Mouse (Mus musculus): Measurements from ENCODE around the gene Creb3l4.
A peak's percentile ranks its signal among the peaks of the same experiment; 100 is the strongest.
"Not testable (repeated sequence)": the region's sequence is repeated elsewhere in the genome, so short reads cannot be mapped to it uniquely, and the experiment has no call there.

The Creb3l4 gene

DNA sequence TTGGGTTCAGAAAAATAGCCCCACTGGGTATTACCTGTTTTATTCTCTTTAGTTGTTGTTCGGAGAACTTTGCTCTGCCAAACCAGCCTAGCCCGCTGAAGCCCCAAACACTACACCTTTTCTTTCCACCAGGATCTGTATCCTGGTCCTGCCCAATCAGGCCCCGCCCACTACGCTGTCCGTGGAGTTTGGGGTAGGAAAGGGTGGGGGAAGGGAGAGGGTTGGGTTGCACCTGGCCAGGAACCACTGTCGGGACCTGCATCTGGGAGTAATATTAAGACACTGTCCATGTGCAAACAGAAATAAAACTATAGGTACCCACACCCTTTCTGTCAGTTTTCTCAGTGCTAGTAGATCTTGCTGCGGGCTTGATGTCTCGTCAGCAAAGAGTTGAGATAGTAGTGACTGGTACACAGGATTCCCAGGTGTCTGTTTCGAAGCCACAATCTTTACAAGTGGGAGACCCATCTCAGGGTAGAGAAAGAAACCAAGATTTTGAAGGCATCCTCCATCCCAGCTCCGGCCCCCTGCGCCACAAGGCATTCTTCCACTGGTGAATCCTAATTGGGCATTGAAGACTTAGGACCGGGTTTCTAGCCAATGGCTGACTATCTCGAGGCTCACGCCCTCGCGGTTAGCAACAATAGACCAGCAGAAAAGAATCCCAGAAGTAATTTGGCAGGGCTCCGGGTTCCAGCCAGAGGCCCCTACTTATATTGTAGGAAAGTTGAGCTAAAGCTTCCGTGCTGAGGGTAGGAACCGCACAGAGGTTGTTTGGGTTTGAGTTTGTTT is at the start of gene Creb3l4:
Gene Creb3l4 (minus strand): TSS at position 529 of the 792 bp plus-strand sequence.
- no peak for DNase-seq (ENCODE audit: low spot score in 2 of 2)

DNA sequence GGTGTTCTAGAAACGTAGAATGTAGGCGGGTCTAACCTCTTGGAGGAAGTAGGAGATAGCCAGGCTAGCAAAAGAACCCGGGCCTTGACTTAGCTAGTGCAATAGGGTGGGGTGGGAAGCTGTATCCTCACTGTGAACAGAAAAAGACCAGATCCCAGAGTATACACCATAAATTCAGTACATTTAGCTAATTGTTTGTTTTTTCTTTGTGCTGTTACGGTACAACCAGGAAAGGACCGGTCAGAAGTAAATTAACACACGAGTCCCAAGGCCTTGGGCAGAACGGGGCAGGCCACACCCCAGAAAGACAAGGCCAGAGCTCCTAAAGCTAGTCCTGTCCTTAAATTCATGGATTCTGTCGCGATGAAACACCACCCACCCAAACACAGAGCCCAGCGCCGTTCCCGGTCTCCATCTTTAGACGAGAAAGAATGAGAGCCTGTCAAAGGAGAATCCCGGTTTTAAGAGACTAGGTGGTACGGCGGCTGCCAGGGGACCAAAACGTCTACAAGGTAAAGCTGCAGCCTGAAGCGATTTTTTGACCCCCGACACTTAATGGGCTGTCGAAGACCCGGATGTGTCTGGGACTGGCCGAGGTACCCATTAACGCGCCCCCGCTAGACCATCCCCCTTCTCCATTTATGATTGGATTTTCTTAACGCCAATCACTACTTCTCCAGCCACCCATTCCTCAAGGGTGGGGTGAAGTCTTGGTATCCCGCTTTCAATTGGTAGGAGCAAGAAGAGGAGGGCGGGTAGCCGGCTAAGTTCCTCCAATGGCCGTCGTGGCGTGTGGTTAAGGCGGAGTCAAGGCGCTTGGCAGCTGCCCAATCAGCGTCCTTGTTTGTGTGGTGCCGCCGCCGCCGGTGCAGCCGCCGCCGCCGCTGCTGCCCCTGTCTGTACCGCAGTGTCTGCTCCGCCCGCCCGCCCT is 49.3 kb upstream of the Creb3l4 start, which contains the start of gene Gatad2b:
Gene Gatad2b (plus strand): TSS at position 834 of the 931 bp plus-strand sequence.
- peak; percentile 99 for DNase-seq (ENCODE audit: low spot score in 2 of 2)

DNA sequence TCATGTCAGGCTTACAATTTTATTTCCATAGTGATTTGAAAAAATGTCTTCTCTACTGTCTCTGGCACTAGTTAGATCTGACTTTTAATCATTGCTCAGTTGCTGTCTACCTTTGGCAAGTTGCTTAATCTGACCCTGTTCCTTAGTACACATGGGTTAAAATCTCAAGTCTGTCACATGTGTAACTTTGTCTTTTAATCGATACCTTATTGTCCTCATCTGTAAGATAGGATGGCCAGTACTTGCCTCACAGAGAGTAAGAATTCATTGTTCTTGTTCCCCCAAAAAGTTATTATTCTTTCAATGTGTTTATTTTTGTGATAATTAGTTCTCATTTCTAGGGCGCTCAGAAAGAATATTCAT is 48.7 kb upstream of the Creb3l4 start:
- no peak for DNase-seq (ENCODE audit: low spot score in 2 of 2)

DNA sequence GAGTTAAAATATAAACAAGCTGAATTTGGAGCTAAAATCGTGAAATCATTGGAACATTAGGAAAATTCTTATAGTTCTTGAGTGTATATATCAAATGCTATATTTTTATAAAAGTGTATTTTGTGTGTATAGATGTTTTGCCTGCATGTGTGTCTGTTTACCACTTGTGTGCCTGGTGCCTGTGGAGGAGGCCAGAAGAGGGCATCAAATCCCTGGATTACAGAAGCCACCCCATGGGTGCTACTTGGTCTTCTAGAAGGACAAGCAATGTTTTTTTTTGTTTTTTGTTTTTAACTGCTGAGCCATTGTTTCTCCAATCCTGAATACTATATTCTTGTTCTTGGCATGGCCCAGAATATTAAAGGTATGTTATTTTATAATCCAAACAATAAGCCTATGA is 47.3 kb upstream of the Creb3l4 start:
- no peak for DNase-seq (ENCODE audit: low spot score in 2 of 2)

DNA sequence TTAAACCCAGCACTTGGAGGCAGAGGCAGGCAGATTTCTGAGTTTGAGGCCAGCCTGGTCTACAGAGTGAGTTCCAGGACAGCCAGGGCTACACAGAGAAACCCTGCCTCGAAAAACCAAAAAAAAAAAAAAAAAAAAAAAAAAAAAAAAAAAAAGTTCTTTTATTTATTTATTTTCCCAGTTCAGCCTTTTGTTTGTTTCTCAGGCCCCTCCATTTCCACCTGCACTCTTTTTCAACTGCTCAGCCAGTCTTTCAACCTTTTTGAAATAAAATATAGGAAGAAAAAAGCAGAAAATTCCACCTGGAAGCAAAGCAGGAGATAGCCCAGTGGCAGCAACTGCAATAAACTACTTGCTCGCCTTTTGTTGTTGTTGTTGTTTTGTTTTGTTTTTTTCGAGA is 46.1 kb upstream of the Creb3l4 start:
- DNase-seq (ENCODE audit: low spot score in 2 of 2) = not testable (repeated sequence)

DNA sequence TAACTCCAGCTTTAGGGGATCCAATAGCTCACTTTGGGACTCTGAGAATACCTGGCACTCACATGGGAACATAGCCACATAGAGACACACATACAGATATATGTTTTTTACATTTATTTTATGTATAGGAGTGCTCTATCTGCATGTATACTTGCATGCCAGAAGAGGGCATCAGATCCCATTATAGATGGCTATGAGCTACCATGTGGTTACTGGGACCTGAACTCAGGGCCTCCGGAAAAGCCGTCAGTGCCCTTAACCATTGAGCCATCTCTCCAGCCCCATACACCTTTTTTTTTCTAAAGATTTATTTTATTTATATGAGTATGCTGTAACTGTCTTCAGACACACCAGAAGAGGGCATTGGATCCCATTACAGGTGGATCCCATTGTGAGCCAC is 40.8 kb upstream of the Creb3l4 start:
- DNase-seq (ENCODE audit: low spot score in 2 of 2) = no peak

DNA sequence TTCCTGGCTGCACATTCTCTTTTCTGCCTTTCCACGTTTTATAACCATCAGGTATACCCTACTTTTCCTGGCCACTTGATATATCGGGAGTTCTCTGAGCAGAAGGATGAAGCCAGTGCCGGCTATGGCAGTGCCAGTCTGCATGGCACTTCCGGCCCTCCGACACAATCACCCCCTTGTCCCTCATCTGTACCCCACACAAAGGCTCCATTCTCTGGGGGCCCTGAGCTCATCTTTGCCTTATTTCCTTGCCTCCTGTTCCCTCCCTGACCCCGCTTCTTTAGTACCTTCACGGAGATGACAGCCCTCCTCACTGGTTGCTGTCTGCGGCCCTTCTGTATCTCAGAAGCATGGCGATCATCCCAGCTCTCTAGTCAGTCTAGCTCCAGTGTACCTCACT is 37.4 kb upstream of the Creb3l4 start:
- no peak for DNase-seq (ENCODE audit: low spot score in 2 of 2)

DNA sequence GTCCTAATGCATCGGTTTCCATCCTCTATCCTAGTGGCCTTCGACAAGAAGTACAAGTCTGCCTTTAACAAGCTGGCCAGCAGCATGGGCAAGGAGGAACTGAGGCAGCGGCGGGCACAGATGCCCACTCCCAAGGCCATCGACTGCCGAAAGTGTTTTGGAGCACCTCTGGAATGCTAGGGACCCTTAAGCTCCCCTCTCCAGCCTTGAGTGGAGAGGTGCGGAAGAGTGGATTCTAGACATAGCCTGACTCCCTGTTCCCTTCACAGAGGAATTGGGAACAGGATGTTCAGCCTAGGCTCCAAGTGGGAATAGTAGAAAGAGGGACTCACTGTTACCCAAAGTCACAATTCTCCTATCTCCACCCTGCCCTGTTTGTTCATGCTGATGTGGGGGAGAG is 36.4 kb upstream of the Creb3l4 start:
- no peak for DNase-seq (ENCODE audit: low spot score in 2 of 2)

DNA sequence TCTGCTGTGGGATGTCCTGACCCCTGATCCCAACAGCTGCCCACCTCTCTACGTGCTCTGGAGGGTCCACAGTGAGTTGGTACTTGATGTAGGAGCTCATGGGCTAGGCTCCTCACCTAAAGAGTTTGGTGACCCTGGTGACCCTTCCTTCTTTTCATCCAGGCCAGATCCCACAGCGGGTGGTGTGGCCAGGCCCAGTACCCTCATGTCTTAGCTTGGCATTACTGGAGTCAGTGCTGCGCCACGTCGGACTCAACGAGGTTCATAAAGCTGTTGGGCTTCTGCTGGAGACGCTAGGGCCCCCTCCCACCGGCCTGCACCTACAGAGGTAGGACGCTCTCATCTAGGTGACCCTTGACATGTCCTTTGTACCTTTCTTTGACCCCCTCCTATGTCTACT is 35.9 kb upstream of the Creb3l4 start:
- no peak for DNase-seq (ENCODE audit: low spot score in 2 of 2)

DNA sequence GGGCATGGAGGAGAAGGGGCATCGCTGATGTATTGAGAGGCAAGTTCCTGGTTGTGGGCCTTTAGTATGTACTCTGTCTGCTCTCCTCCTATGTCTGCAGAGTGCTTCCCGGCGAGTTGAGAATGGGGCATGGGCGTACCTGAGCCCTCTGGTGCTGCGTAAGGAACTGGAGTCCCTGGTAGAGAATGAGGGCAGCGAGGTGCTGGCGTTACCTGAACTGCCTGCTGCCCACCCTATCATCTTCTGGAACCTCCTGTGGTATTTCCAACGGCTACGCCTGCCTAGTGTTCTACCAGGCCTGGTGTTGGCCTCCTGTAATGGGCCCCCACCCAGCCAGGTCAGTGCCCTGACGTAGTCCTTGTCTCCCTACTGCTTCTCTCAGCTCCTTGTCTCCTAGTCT is 34.9 kb upstream of the Creb3l4 start:
- DNase-seq (ENCODE audit: low spot score in 2 of 2) = no peak

DNA sequence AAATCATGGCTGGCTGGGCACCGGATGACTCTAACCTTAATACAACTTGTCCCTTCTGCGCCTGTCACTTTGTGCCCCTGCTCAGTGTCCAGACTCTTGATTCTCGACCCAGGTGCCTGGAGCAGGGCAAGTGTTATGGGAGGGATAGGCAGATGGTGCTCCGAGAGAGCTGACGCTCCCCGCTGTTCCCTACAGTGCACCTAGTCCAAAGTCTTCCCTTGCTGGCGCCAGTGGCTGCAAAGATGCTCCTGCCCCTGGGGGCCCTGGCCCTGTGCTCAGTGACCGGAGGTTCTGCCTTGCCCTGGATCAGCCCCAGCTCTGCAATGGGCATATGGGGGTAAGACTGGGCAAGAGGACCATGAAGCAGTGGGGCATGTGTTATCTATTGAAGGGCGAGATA is 34.5 kb upstream of the Creb3l4 start:
- no peak for DNase-seq (ENCODE audit: low spot score in 2 of 2)

DNA sequence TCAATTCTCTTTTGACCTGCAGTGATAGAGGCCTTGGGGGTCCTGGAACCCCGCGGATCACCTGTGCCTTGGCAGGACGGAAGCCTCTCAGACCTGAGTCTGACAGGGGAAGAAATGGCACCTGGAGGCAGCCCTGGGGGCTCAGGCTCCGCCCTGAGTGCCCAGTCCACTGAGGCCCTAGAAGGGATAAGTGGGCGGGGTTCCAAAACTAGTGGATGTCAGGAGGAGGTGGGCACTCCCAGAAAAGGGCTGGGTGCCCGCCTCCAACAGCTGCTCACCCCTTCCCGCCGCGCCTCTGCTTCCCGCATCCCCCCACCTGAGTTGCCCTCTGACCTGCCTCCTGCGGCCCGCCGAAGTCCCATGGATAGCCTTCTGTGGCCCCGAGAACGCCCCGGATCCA is 33.5 kb upstream of the Creb3l4 start:
- DNase-seq (ENCODE audit: low spot score in 2 of 2) = no peak

DNA sequence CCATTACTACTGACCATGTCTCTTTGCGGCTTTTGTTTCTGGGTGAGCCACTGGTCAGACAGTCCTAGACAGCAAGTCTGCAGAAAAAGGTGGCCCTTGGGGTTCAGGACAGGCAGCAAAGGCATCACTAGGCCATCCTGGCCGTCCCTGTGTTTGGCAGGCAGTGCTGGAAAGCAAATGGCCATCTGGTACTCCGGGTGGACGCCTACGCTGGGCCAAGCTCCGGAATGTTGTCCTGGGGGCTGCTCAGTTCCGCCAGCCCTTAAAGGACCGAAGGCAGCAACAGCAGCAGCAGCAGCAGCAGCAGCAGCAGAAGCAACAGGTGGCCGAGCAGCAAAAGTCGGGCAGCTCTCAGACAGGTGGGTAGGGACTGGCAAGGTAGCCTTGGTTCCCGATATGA is 32.0 kb upstream of the Creb3l4 start:
- DNase-seq (ENCODE audit: low spot score in 2 of 2) = no peak

DNA sequence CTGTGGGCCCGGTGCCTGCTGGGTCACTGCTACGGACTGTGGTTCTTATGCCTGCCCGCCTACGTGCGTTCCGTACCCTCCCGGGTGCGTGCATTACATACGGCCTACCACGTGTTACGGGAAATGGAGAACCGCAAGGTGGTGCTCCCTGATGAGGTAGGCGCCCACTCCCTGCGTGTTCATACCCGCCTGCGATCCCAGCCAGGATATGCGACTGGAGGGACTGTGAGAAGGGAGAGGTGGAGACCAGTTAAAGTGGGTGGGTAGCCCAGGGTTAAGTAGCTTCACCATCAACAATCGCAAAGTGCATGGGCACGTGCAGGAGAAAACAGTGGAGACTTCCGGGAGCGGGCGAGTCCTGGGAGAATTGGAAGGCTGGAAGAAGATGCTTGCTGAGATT is 30.5 kb upstream of the Creb3l4 start:
- DNase-seq (ENCODE audit: low spot score in 2 of 2) = no peak

DNA sequence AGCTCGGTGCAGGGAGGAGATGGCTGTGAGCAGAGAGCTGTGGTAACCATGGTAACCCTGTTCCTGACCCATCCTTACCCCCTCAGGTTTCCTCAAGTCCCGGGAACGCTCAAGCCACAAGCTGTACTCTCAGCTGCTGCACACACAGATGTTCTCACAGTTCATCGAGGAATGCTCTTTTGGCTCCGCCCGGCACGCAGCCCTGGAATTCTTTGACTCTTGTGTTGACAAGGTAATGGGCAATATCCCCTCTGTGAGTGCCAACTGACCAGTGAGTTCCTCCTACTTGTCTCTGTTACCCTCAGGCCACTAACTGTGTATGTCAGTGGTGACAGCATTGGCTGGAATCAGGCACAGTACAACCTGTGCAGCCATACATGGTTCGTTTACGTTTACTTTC is 28.9 kb upstream of the Creb3l4 start:
- no peak for DNase-seq (ENCODE audit: low spot score in 2 of 2)

DNA sequence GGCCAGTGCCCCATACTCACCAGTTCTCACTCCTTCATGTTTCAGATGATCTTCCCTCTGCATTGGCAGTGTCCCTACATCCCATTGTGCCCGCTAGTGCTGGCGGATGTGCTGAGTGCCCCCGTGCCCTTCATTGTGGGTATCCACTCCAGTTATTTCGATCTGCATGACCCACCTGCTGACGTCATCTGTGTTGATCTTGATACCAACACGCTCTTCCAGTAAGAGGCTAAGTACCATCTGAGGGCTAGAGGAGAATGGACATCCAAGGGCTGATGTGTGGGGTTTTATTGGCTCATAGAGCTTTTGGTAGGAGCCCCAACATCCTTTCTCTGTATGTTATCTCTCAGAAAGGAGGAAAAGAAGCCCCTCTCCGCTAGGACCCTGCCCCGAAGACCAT is 27.5 kb upstream of the Creb3l4 start:
- DNase-seq (ENCODE audit: low spot score in 2 of 2) = no peak

DNA sequence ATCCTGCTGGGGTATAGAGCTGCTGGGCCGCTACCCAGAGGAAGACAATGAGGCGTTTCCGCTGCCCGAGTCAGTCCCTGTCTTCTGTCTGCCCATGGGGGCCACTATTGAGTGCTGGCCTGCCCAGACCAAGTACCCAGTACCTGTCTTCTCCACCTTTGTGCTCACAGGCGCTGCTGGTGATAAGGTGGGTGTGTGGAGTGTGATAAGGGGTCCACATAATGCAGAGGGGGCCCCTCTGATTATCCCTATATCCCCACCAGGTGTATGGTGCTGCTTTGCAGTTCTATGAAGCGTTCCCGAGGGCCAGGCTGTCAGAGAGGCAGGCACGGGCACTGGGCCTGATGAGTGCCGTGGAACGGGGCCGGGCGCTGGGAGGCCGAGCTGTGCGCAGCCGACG is 25.7 kb upstream of the Creb3l4 start:
- DNase-seq (ENCODE audit: low spot score in 2 of 2) = no peak

DNA sequence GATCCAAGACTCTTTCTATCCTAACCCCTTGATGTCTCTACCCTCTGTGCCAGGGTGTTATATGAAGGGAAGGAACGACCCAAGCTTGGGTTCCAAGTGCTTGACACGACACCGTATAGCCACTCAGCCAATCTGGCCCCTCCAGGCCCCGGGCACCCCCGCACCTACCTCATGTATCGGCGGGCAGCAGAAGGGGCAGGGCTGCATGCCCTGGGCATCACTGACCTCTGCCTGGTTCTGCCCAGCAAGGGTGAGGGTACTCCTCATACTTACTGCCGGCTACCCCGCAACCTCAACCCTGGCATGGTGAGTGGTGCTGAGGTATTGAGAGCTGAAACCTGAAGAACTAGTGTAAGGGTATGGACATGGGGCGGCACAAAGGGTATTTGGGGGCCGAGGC is 24.9 kb upstream of the Creb3l4 start:
- DNase-seq (ENCODE audit: low spot score in 2 of 2) = no peak

DNA sequence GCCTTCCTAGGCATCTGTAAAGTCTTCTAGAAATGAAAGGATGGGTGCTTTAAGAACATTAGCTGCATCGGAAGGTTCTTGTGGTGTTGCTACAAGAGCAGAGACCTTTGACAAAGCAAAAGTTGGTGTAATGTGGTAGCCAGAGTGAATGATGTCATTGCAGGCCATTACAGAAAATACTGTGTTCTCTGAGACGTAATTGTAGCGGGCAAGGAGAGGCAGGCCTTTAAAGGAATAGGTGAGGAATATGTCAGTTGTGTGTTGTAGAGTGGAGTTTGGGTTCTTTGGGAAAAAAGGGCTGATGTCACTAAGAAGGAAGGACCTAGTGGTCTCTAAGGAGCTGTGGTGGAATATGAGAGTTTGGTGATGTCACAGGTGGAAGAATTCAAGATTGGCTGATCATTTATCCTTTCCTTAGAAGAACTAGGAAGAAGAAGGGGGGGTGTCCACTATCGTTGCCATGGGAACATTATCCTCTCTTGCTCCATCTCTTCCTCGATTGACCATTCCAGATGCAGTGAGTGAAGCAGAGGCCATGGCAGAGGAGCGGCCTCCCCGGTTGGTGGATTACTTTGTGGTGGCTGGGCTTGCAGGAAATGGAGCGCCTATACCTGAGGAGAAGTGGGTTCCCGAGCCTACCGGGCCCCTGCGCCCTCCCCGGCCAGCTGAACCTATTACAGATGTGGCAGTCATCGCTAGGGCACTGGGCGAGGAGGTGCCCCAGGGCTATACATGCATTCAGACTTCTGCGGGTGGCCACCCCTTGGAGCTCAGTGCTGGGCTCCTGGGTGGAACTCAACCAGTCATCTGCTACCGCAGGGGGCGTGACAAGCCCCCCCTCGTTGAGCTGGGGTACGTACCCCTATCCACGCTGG is 23.8 kb upstream of the Creb3l4 start:
- peak; percentile 28 to 32 for DNase-seq (ENCODE audit: low spot score in 2 of 2)

DNA sequence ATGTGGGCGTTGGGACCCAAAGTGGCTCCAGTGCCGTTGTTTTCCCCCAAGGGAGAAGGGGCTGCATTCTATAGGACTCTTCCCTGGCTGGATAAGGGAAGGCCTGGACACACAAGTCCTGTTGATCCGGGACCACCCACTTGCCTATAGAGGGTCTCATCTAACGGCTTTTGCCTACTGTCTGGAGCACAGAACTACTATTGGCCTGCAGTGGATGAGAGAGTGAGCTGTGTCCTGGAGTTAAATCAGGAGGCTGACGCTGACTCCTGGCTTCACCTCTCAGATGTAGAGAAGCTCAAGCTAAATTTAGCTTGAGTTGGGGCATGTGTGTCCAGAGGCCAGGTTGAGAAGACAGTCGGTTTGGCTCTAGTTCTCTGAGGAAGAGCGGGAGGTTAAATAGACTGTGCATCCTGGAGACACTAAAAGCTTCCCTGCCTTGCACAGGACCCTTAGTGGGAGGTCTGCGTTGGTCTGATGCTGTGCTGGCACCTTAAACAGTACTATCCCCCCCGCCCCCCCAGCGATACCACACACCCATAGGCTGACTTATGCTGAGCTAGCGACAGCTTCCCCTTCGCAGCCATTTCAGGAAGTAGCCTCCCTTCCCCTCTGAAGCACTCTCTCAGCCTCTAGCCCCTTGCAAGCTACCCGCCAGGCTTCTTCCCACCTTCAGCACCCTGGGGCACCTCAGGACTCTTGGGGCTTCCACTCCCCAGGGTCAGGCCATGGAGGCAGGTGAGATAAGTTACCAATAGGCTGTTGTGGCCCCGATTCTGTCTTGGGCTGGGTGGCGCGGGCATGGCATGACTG is 22.8 kb upstream of the Creb3l4 start:
- DNase-seq (ENCODE audit: low spot score in 2 of 2) = peak; percentile 76 to 78
